Mouse (Mus musculus) adrenal gland, postnatal 0 days (tissue): Measurements from ENCODE around the gene C87414. TPM values are rescaled to one million over a fixed set of nuclear protein-coding genes. Genes with fewer than 3 reads are reported as not detected.

Experiments
- polyA plus RNA-seq: library from polyadenylated mRNA; unstranded; fragments of >200 nt; fragmentation: Nextera tagmentation; extraction: Ambion mirVana; gene quantifications from 2 replicates; pipeline ENCODE4 v1.2.1, GENCODE M21; 2015

Gene C87414
- polyA plus RNA-seq: not detected in 2 replicates

GRCm38 (mm10) chr5:93671451-93671850 lies at the start of gene C87414:
TSS of gene C87414 (minus strand) at chr5:93671551.

Other genes starting within 250 kb of the C87414 start
- gene Gm16427, start 131.4 kb downstream of the C87414 start, polyA plus RNA-seq: not detected in 2 replicates
- not detected in 2 replicates for gene Gm7792, start 172.2 kb upstream of the C87414 start, polyA plus RNA-seq